Mouse (Mus musculus): ENCODE data around the gene Lrrc43. TPM values are rescaled to one million over a fixed set of nuclear protein-coding genes. Genes with fewer than 3 reads are reported as not detected.

Gene Lrrc43
- not detected in 2 replicates for polyA plus RNA-seq (2012; rRNA removed)

GRCm38 (mm10) chr5:123489112-123489785 is at the start of gene Lrrc43, which contains the start of gene Il31:
Gene Lrrc43, plus strand, starts transcription at chr5:123489305.
Gene Il31, minus strand, starts transcription at chr5:123489489.

GRCm38 (mm10) chr5:123510160-123510559 is 21.1 kb downstream of the Lrrc43 start, which contains the start of gene B3gnt4:
Gene B3gnt4, plus strand, starts transcription at chr5:123510460.

GRCm38 (mm10) chr5:123523692-123524392 is 34.7 kb downstream of the Lrrc43 start, which contains the start of gene Diablo:
Gene Diablo, minus strand, starts transcription at chr5:123524176.

GRCm38 (mm10) chr5:123525281-123525680 is 36.2 kb downstream of the Lrrc43 start, which contains the start of gene Gm49027:
Gene Gm49027, minus strand, starts transcription at chr5:123525488.

Other genes with a start within 250 kb of the Lrrc43 start
- 0.26 and 0.31 TPM in 2 replicates for gene Wdr66, start 237.2 kb upstream of the Lrrc43 start, polyA plus RNA-seq (2012; rRNA removed)
- 5.2 and 5.3 TPM in 2 replicates for gene Bcl7a, start 145.5 kb upstream of the Lrrc43 start, polyA plus RNA-seq (2012; rRNA removed)
- 5.1 and 6.5 TPM in 2 replicates for gene Mlxip, start 94.5 kb upstream of the Lrrc43 start, polyA plus RNA-seq (2012; rRNA removed)
- not detected in 2 replicates for gene Il31, start 184 bp downstream of the Lrrc43 start, polyA plus RNA-seq (2012; rRNA removed)
- not detected in 2 replicates for gene B3gnt4, start 21.2 kb downstream of the Lrrc43 start, polyA plus RNA-seq (2012; rRNA removed)
- 26.2 and 27.8 TPM in 2 replicates for gene Diablo, start 34.9 kb downstream of the Lrrc43 start, polyA plus RNA-seq (2012; rRNA removed)
- gene Gm49027, start 36.2 kb downstream of the Lrrc43 start, polyA plus RNA-seq (2012; rRNA removed) = 0.30 and 0.37 TPM in 2 replicates
- gene Vps33a, start 83.7 kb downstream of the Lrrc43 start, polyA plus RNA-seq (2012; rRNA removed) = 8.3 and 8.8 TPM in 2 replicates
- 6.1 and 6.7 TPM in 2 replicates for gene Clip1, start 195.3 kb downstream of the Lrrc43 start, polyA plus RNA-seq (2012; rRNA removed)
- 19.0 and 22.0 TPM in 2 replicates for gene Zcchc8, start 231.8 kb downstream of the Lrrc43 start, polyA plus RNA-seq (2012; rRNA removed)